23 mouse cellular contexts compared by ENCODE assay signal in the genomic region with DNA sequence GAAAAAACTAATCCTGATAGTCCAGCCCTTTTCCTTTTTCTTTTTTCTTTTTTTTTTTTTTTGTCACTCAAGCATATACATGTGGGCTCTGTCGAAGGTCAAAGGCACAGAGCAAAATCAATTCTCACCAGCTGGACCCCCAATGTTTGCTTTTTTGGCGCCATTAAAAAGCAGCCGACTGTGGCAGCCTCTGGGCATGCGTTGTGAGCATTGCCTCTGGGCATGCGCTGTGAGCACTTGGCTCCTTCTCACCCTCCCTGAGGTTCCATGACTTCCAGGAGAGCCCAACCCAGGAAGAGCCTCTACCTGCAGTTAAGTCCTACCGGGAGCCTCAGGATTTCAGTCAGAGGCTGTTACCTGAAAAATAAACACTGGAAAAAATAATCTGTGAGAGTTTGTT.
DNase-seq lines count a peak whose midpoint lies in the region; ATAC-seq lines count a peak whose summit lies in the region.
"Had no signal": no experiment of that assay in that cellular context is flagged by ENCODE, and none has a peak within 500 bp of the region (broad histone marks: within the 10 kb centered on the region; RNA-seq: fewer than 3 reads in every experiment).

No protein-coding gene starts in this region.

- H3K4me3 ChIP-seq in liver, embryonic 16.5 days (ENCODE audit: low read depth, low read length), result no peak overlapping the region
- H3K4me3 ChIP-seq in liver, embryonic 11.5 days (ENCODE audit: low read depth, low read length), result no peak overlapping the region
- H3K4me3 ChIP-seq: embryonic facial prominence, embryonic 10.5 days; forebrain, embryonic 13.5 days; heart, embryonic 10.5 days; hindbrain, embryonic 13.5 days had no signal

- peak; percentile 34 to 51 for DNase-seq in cerebellum, postnatal 10 days
- DNase-seq in cerebellum, postnatal 4 days (ENCODE audit: low spot score in 2 of 2), result no peak
- DNase-seq in kidney, adult 9 months, result peak; percentile 63
- DNase-seq in kidney, postnatal 10 days, result no peak
- no peak for DNase-seq in liver, embryonic 11.5 days (ENCODE audit: low spot score)
- DNase-seq in testis, postnatal 14 days (ENCODE audit: low spot score), result peak; percentile 44
- no peak for DNase-seq in testis, postnatal 10 days (ENCODE audit: low spot score)
- DNase-seq: adrenal gland, adult 2 months; cerebellum, adult 11-12 months; cerebellum, adult 9-10 months; forebrain, postnatal 0 days; gastrocnemius, postnatal 36 days; heart, adult 18-20 months; heart, postnatal 10 days had no signal

- no peaks in the 10 kb centered on the region for H3K9me3 ChIP-seq in liver, embryonic 16.5 days (replicated peaks; ENCODE audit: control insufficient read depth, low read length)
- no peaks in the 10 kb centered on the region for H3K9me3 ChIP-seq in liver, embryonic 11.5 days (ENCODE audit: control insufficient read depth, low read length)
- H3K9me3 ChIP-seq: embryonic facial prominence, embryonic 10.5 days; forebrain, embryonic 13.5 days; hindbrain, embryonic 13.5 days had no signal

- H3K4me2 ChIP-seq in liver, embryonic 16.5 days (ENCODE audit: low read depth, low read length), result peak overlapping the region; percentile 27; the same call in 1 of the 2 replicates
- H3K4me2 ChIP-seq in liver, embryonic 11.5 days, result no peak overlapping the region
- H3K4me2 ChIP-seq: forebrain, embryonic 13.5 days; hindbrain, embryonic 13.5 days had no signal

- H3K27ac ChIP-seq in liver, embryonic 16.5 days (ENCODE audit: low read length), result no peak overlapping the region
- H3K27ac ChIP-seq in liver, embryonic 11.5 days (ENCODE audit: low read depth, low read length), result no peak overlapping the region
- H3K27ac ChIP-seq: embryonic facial prominence, embryonic 10.5 days; forebrain, embryonic 13.5 days; heart, embryonic 10.5 days; hindbrain, embryonic 13.5 days; hindbrain, postnatal 0 days had no signal

- no peak overlapping the region for H3K9ac ChIP-seq in liver, embryonic 16.5 days (ENCODE audit: low read depth, low read length)
- no peak overlapping the region for H3K9ac ChIP-seq in liver, embryonic 11.5 days (ENCODE audit: low read depth, low read length)
- H3K9ac ChIP-seq: forebrain, embryonic 13.5 days; forebrain, postnatal 0 days; hindbrain, embryonic 13.5 days had no signal

- H3K4me1 ChIP-seq in liver, embryonic 16.5 days (ENCODE audit: control insufficient read depth, low read depth, low read length), result peaks cover 3% of the 10 kb centered on the region
- H3K4me1 ChIP-seq in liver, embryonic 11.5 days (replicated peaks; ENCODE audit: control insufficient read depth, insufficient read depth, low read length), result peaks cover 9% of the 10 kb centered on the region; the same call in 1 of the 2 replicates
- H3K4me1 ChIP-seq: forebrain, embryonic 13.5 days had no signal

- H3K36me3 ChIP-seq in liver, embryonic 16.5 days (ENCODE audit: control insufficient read depth, insufficient read depth), result no peaks in the 10 kb centered on the region
- H3K36me3 ChIP-seq in liver, embryonic 11.5 days (ENCODE audit: control insufficient read depth, insufficient read depth, low read length), result no peaks in the 10 kb centered on the region
- H3K36me3 ChIP-seq: embryonic facial prominence, embryonic 10.5 days; hindbrain, embryonic 13.5 days had no signal

- ATAC-seq in liver, embryonic 16.5 days (ENCODE audit: low read depth), result no peak
- no peak for ATAC-seq in liver, embryonic 11.5 days (replicated peaks; ENCODE audit: low FRiP score)
- ATAC-seq: activated CD4-positive, CD25-positive, alpha-beta regulatory T cell, adult 4 months; forebrain, embryonic 13.5 days; forebrain, postnatal 0 days; hindbrain, postnatal 0 days; Patski had no signal

- H3K27me3 ChIP-seq in liver, embryonic 16.5 days (ENCODE audit: control insufficient read depth, insufficient read depth, low read depth, low read length), result no peaks in the 10 kb centered on the region
- no peaks in the 10 kb centered on the region for H3K27me3 ChIP-seq in liver, embryonic 11.5 days (replicated peaks; ENCODE audit: control insufficient read depth, insufficient read depth, low read length)
- H3K27me3 ChIP-seq: CH12.LX; forebrain, embryonic 13.5 days; hindbrain, embryonic 13.5 days; Patski had no signal

- WGBS in liver, embryonic 16.5 days (ENCODE audit: insufficient replicate concordance), result 57% methylated on average over 6 of the region's 6 CpGs
- WGBS in liver, embryonic 11.5 days, result 82% methylated on average over 6 of the region's 6 CpGs

Comparison
In these comparisons a context has a peak if more than half of its experiments do, and no peak if none do; other contexts are left out.
1. DNase-seq: peak in cerebellum, postnatal 10 days (2 of 2), kidney, adult 9 months (single experiment) and testis, postnatal 14 days (single experiment); none in cerebellum, postnatal 4 days (0 of 2), kidney, postnatal 10 days (single experiment), liver, embryonic 11.5 days (single experiment) and testis, postnatal 10 days (single experiment).